12 mouse cellular contexts compared by ENCODE assay signal in the genomic region with DNA sequence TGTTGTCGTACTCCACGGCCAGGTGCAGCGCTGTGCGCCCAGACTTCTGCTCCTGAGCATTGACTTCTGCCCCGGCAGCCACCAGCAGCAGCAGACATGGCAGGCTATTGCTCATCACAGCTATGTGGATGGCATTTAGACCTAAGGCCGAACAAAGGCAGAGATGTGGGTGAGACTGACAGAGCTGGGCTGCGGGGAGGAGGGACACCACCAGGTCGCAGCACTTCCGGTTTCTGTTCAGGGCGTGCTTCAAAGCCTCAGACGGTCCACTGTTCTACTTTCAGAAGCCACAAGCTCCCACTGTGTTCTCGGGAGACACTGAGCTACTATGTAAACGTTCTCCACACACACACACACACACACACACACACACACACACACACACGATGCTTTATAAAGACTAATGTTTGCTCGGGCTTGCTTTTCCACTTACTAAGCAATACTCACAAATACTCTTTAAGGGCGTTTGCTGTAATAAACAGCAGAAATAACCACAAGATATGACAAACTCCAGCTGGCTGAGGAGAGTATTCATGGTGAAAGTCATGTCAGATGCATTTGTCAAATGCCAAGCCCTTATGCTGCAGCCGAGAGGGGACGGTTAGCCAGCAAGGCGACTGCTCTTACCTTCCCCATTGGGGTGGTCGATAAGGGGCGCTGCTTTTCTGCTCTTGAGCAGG.
A peak's percentile ranks its signal among the peaks of the same experiment; 100 is the strongest.
DNase-seq lines count a peak whose midpoint lies in the region; ATAC-seq and TF ChIP-seq lines count a peak whose summit lies in the region.
"Had no signal": no experiment of that assay in that cellular context is flagged by ENCODE, and none has a peak within 500 bp of the region (broad histone marks: within the 10 kb centered on the region; RNA-seq: fewer than 3 reads in every experiment).

No protein-coding gene starts in this region.

- 79% methylated on average over 21 of the region's 21 CpGs for WGBS in hindbrain, postnatal 0 days
- WGBS in hindbrain, embryonic 14.5 days: 80% methylated on average over 21 of the region's 21 CpGs

- DNase-seq in hindbrain, postnatal 0 days (ENCODE audit: low spot score): peak; percentile 14
- DNase-seq in hindbrain, embryonic 14.5 days (ENCODE audit: low spot score): no peak
- peak; percentile 80 for DNase-seq in CD4-positive, CD25-positive, alpha-beta regulatory T cell, adult 2 months (ENCODE audit: low read depth, low spot score)
- DNase-seq in embryo, embryonic 11 days: no peak
- DNase-seq in c-Kit-positive CD71-positive TER-119-positive erythroid progenitor cells, embryonic 14.5 days (ENCODE audit: low spot score): no peak
- DNase-seq: midbrain, embryonic 14.5 days had no signal

- H3K27ac ChIP-seq in hindbrain, postnatal 0 days: no peak overlapping the region
- no peak overlapping the region for H3K27ac ChIP-seq in hindbrain, embryonic 14.5 days
- H3K27ac ChIP-seq: embryonic facial prominence, embryonic 12.5 days; hindbrain, embryonic 15.5 days had no signal

- no peaks in the 10 kb centered on the region for H3K9me3 ChIP-seq in hindbrain, postnatal 0 days (ENCODE audit: low read length)
- no peaks in the 10 kb centered on the region for H3K9me3 ChIP-seq in hindbrain, embryonic 14.5 days (ENCODE audit: control insufficient read depth, low read length)
- H3K9me3 ChIP-seq: embryonic facial prominence, embryonic 12.5 days; hindbrain, embryonic 15.5 days had no signal

- ATAC-seq in hindbrain, postnatal 0 days: peak; percentile 71
- no peak for ATAC-seq in hindbrain, embryonic 14.5 days (ENCODE audit: low FRiP score)
- ATAC-seq in common myeloid progenitor, adult 5-6 weeks (replicated peaks; ENCODE audit: low read depth, poor library complexity, severe bottlenecking): peak; percentile 67
- ATAC-seq in megakaryocyte progenitor cell, adult 5-6 weeks (replicated peaks; ENCODE audit: poor library complexity): peak; percentile 65
- no peak for ATAC-seq in erythroblast, adult 5-6 weeks (replicated peaks; ENCODE audit: low FRiP score, poor library complexity, severe bottlenecking)
- ATAC-seq: Patski had no signal

- peaks cover 32% of the 10 kb centered on the region for H3K36me3 ChIP-seq in hindbrain, postnatal 0 days (ENCODE audit: insufficient read depth, low read length)
- H3K36me3 ChIP-seq in hindbrain, embryonic 14.5 days (replicated peaks; ENCODE audit: control insufficient read depth, insufficient read depth): peaks cover 43% of the 10 kb centered on the region

- no peak overlapping the region for H3K4me3 ChIP-seq in hindbrain, postnatal 0 days (ENCODE audit: low read length)
- no peak overlapping the region for H3K4me3 ChIP-seq in hindbrain, embryonic 14.5 days (replicated peaks; ENCODE audit: low read length)
- H3K4me3 ChIP-seq: embryonic facial prominence, embryonic 12.5 days; hindbrain, embryonic 15.5 days had no signal

- TF ChIP-seq CTCF in hindbrain, postnatal 0 days (IDR thresholded peaks at IDR 0.05; ENCODE audit: low read depth): no peak

- no peaks in the 10 kb centered on the region for H3K27me3 ChIP-seq in hindbrain, postnatal 0 days (ENCODE audit: insufficient read depth, low read length)
- no peaks in the 10 kb centered on the region for H3K27me3 ChIP-seq in hindbrain, embryonic 14.5 days (ENCODE audit: control insufficient read depth, insufficient read depth, low read length)
- H3K27me3 ChIP-seq: embryonic facial prominence, embryonic 12.5 days; hindbrain, embryonic 15.5 days; Patski had no signal

- no peak overlapping the region for H3K4me2 ChIP-seq in hindbrain, postnatal 0 days (ENCODE audit: low read depth, low read length)
- no peak overlapping the region for H3K4me2 ChIP-seq in hindbrain, embryonic 14.5 days (replicated peaks)
- H3K4me2 ChIP-seq: embryonic facial prominence, embryonic 12.5 days; hindbrain, embryonic 15.5 days had no signal

- H3K9ac ChIP-seq in hindbrain, postnatal 0 days (replicated peaks; ENCODE audit: low read length): no peak overlapping the region
- no peak overlapping the region for H3K9ac ChIP-seq in hindbrain, embryonic 14.5 days
- H3K9ac ChIP-seq: embryonic facial prominence, embryonic 12.5 days; hindbrain, embryonic 15.5 days had no signal

- H3K4me1 ChIP-seq in hindbrain, postnatal 0 days (ENCODE audit: insufficient read depth, low read length): no peaks in the 10 kb centered on the region
- no peaks in the 10 kb centered on the region for H3K4me1 ChIP-seq in hindbrain, embryonic 14.5 days (replicated peaks; ENCODE audit: control insufficient read depth, insufficient read depth, low read length)
- H3K4me1 ChIP-seq: embryonic facial prominence, embryonic 12.5 days; hindbrain, embryonic 15.5 days had no signal

Comparison
In these comparisons a context has a peak if more than half of its experiments do, and no peak if none do; other contexts are left out.
1. ATAC-seq: peak in hindbrain, postnatal 0 days (single experiment), common myeloid progenitor, adult 5-6 weeks (single experiment) and megakaryocyte progenitor cell, adult 5-6 weeks (single experiment); none in hindbrain, embryonic 14.5 days (single experiment) and erythroblast, adult 5-6 weeks (single experiment).
2. DNase-seq: peak in hindbrain, postnatal 0 days (single experiment) and CD4-positive, CD25-positive, alpha-beta regulatory T cell, adult 2 months (single experiment); none in hindbrain, embryonic 14.5 days (single experiment), embryo, embryonic 11 days (single experiment) and c-Kit-positive CD71-positive TER-119-positive erythroid progenitor cells, embryonic 14.5 days (single experiment).